Mouse (Mus musculus) bone marrow macrophage, adult 2 months (primary cell): Measurements from ENCODE around the gene Csrnp1. TPM values are rescaled to one million over a fixed set of nuclear protein-coding genes. Genes with fewer than 3 reads are reported as not detected.

Source experiments
- H3K27ac ChIP-seq: 2 replicates; pipeline ENCODE4 v1.5.1; 2012; ENCODE audit warnings: low read depth, low read length; ENCODE audit not compliant: insufficient read depth
- H3K4me1 ChIP-seq: 2 replicates; pipeline ENCODE4 v1.6.1; 2012; ENCODE audit warnings: low read length; ENCODE audit not compliant: control insufficient read depth, insufficient read depth
- H3K4me3 ChIP-seq: 2 replicates; pipeline ENCODE4 v1.5.1; 2012; ENCODE audit warnings: mild to moderate bottlenecking, low read length, moderate library complexity; ENCODE audit not compliant: insufficient read depth
- CTCF ChIP-seq: IDR thresholded peaks from 2 replicates; pipeline ENCODE4 v1.5.1; 2012; ENCODE audit warnings: low read depth, mild to moderate bottlenecking, low read length, moderate library complexity
- POLR2A ChIP-seq: IDR thresholded peaks from 2 replicates; pipeline ENCODE4 v1.6.1; 2012; ENCODE audit warnings: mild to moderate bottlenecking, low read depth, low read length, borderline replicate concordance
- polyA plus RNA-seq: library from polyadenylated mRNA; stranded (reverse); fragments of >200 nt; gene quantifications from 2 replicates; pipeline ENCODE4 v1.2.4, GENCODE M21; 2012; ENCODE audit not compliant: missing spikeins, insufficient read depth, insufficient read length

The Csrnp1 gene
- polyA plus RNA-seq, 1 experiment = 4.1 TPM

DNA sequence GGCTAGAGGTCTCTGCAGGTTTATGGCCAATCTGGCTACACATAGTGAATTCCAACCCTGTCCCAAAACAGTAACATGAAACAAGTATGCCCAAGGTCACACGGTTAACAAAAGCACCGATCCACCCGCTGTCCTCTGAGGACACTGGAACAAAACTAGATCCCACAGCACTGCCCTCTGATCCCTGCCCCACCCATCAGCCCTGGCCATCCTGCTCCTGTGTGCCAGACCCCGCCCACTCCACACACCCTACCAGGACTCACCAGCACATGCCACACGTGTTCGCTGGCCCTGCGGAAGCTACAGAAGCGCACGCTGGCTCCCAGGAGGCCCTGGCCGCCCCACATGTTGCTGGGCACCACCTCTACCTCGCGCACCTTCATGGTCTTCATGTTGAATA is 52.1 kb downstream of the Csrnp1 start:
- Histone ChIP-seq H3K4me3 (no peak overlapping the region), H3K4me1 (peaks cover 6% of the 10 kb centered on the region), H3K27ac (no peak overlapping the region)
- TF ChIP-seq CTCF (no peak), POLR2A (no peak)

- no peak for TF ChIP-seq POLR2A
- no peak for TF ChIP-seq CTCF
- H3K27ac ChIP-seq = no peak overlapping the region
- H3K4me3 ChIP-seq = no peak overlapping the region
- H3K4me1 ChIP-seq = peaks cover 22% of the 10 kb centered on the region
These were observed 58.0 kb downstream of the Csrnp1 start for GRCm38 (mm10) chr9:119926497-119926896.

DNA sequence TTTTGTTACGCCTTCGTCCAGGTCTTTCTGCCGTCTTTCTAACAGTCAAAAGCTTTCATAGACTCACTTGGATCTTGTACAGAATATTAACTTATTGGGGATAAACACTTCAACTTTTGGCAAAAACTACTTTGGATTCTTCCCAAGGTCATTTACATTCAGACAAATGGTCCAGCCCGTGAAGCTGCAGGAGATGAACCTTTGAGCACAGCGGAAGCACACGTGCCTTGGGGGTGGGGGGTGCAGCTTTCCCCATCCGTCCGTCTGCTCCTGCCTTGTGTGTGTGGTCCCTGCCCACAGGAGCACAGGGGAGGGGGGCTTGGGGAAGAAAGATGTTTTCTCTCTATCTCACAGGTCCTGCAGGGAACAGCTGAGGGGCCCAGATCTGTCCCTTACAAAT is 58.7 kb downstream of the Csrnp1 start:
- H3K27ac ChIP-seq = peak overlapping the region; percentile 82
- peak overlapping the region; percentile 3; the same call in 1 of the 2 replicates for H3K4me3 ChIP-seq
- peaks cover 22% of the 10 kb centered on the region for H3K4me1 ChIP-seq
- no peak for TF ChIP-seq POLR2A
- TF ChIP-seq CTCF = no peak

DNA sequence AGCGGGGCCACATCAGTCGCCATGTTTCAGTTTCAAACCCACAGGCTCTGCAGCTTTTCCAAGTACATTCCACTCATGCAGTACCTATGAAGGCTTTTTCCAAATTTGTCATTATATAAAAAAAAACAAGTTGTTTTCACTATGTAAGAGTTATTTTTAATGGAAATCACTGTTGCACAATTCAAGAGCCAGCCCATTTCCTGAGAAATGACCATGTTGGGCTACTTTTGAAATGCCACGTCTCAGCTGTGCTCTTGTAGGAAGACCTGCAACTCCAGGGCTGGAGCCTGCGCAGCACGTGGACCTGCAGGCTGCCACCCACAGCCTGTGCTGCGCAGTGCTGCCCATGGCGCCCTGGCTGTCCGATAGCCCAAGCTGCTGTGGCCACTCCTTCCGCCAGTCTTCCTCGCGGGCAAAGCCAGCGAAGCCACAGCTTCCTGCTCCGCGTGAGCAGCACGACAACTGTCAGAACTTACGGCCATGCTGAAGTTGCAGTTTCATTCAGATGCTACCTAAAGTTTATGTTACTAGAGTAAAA is 59.3 kb downstream of the Csrnp1 start:
- H3K4me3 ChIP-seq = no peak overlapping the region; the same call in 1 of the 2 replicates

GRCm38 (mm10) chr9:119923462-119923861 is 61.0 kb downstream of the Csrnp1 start:
- Histone ChIP-seq H3K4me3 (no peak overlapping the region), H3K27ac (no peak overlapping the region), H3K4me1 (peaks cover 22% of the 10 kb centered on the region)
- no peak for TF ChIP-seq CTCF
- TF ChIP-seq POLR2A = no peak

More for the DNA sequence above, 59.3 kb downstream of the Csrnp1 start:
- TF ChIP-seq CTCF = no peak
- TF ChIP-seq POLR2A = no peak
- Histone ChIP-seq H3K27ac (peak overlapping the region; percentile 82), H3K4me1 (peaks cover 22% of the 10 kb centered on the region)

Other genes with a start within 250 kb of the Csrnp1 start
- not detected in 2 replicates for gene Scn11a, start 159.2 kb downstream of the Csrnp1 start, polyA plus RNA-seq
- gene Wdr48, start 89.8 kb downstream of the Csrnp1 start, polyA plus RNA-seq = 49.1 and 55.0 TPM in 2 replicates
- 8.9 and 9.0 TPM in 2 replicates for gene Gorasp1, start 47.1 kb downstream of the Csrnp1 start, polyA plus RNA-seq
- 0.20 and 0.27 TPM in 2 replicates for gene Ttc21a, start 47.1 kb downstream of the Csrnp1 start, polyA plus RNA-seq
- not detected in 2 replicates for gene Xirp1, start 38.9 kb upstream of the Csrnp1 start, polyA plus RNA-seq
- gene Cx3cr1, start 85.2 kb upstream of the Csrnp1 start, polyA plus RNA-seq = 59.9 and 65.4 TPM in 2 replicates
- gene Ccr8, start 107.5 kb upstream of the Csrnp1 start, polyA plus RNA-seq = not detected in 2 replicates
- 18.5 and 18.7 TPM in 2 replicates for gene Slc25a38, start 125.7 kb upstream of the Csrnp1 start, polyA plus RNA-seq
- gene Rpsa, start 143.0 kb upstream of the Csrnp1 start, polyA plus RNA-seq = 1,167 and 1,228 TPM in 2 replicates
- gene Mobp, start 165.0 kb upstream of the Csrnp1 start, polyA plus RNA-seq = not detected in 2 replicates